Mouse (Mus musculus) testis, adult 2 months (tissue): ENCODE results near the gene Nckap5. TPM values are rescaled to one million over a fixed set of nuclear protein-coding genes. Genes with fewer than 3 reads are reported as not detected.

Experiments
- H3K27ac ChIP-seq: fragments of 200-500 bp; 2 replicates; pipeline ENCODE4 v1.5.1; 2012; ENCODE audit warnings: low read depth, low read length; ENCODE audit not compliant: control insufficient read depth, insufficient read depth
- H3K27me3 ChIP-seq: fragments of 200-500 bp; 2 replicates; pipeline ENCODE4 v1.6.1; 2012; ENCODE audit warnings: mild to moderate bottlenecking, low read length, moderate library complexity; ENCODE audit not compliant: control insufficient read depth, insufficient read depth
- H3K36me3 ChIP-seq: fragments of 200-500 bp; 2 replicates; pipeline ENCODE4 v1.6.1; 2012; ENCODE audit warnings: mild to moderate bottlenecking, low read length; ENCODE audit not compliant: control insufficient read depth, insufficient read depth
- H3K4me1 ChIP-seq: fragments of 200-500 bp; 2 replicates; pipeline ENCODE4 v1.6.1; 2012; ENCODE audit warnings: low read length; ENCODE audit not compliant: control insufficient read depth, insufficient read depth
- H3K4me3 ChIP-seq: fragments of 200-500 bp; 2 replicates; pipeline ENCODE4 v1.5.1; 2012; ENCODE audit warnings: low read depth, mild to moderate bottlenecking, low read length, moderate library complexity, mixed read lengths; ENCODE audit not compliant: control insufficient read depth
- CTCF ChIP-seq: fragments of 200-500 bp; IDR thresholded peaks from 2 replicates; pipeline ENCODE4 v1.5.1; 2012; ENCODE audit warnings: low read depth, mild to moderate bottlenecking, inconsistent platforms, low read length, moderate library complexity; ENCODE audit not compliant: control insufficient read depth, insufficient read depth, insufficient replicate concordance
- POLR2A ChIP-seq: fragments of 200-500 bp; IDR thresholded peaks from 2 replicates; pipeline ENCODE4 v1.6.1; 2012; ENCODE audit warnings: low read depth, mild to moderate bottlenecking, inconsistent platforms, low read length, moderate library complexity; ENCODE audit not compliant: control insufficient read depth
- polyA plus RNA-seq: library from polyadenylated mRNA; depleted of rRNA; stranded (reverse); fragments of >200 nt; gene quantifications from 2 replicates; pipeline ENCODE4 v1.2.3, GENCODE M21; 2012

Gene Nckap5
- polyA plus RNA-seq, 1 experiment: 1.0 TPM

GRCm38 (mm10) chr1:126537223-126537757, 293.3 kb downstream of the Nckap5 start:
- H3K36me3 ChIP-seq: no peaks in the 10 kb centered on the region
- no peaks in the 10 kb centered on the region for H3K27me3 ChIP-seq
- TF ChIP-seq CTCF (no peak), POLR2A (no peak)
- H3K27ac ChIP-seq: no peak overlapping the region
- H3K4me3 ChIP-seq: no peak overlapping the region
- no peaks in the 10 kb centered on the region for H3K4me1 ChIP-seq

GRCm38 (mm10) chr1:126535527-126535926, 295.1 kb downstream of the Nckap5 start:
- Histone ChIP-seq H3K27ac (no peak overlapping the region), H3K4me3 (no peak overlapping the region), H3K36me3 (no peaks in the 10 kb centered on the region), H3K27me3 (no peaks in the 10 kb centered on the region), H3K4me1 (no peaks in the 10 kb centered on the region)
- TF ChIP-seq POLR2A: no peak
- TF ChIP-seq CTCF: no peak

DNA sequence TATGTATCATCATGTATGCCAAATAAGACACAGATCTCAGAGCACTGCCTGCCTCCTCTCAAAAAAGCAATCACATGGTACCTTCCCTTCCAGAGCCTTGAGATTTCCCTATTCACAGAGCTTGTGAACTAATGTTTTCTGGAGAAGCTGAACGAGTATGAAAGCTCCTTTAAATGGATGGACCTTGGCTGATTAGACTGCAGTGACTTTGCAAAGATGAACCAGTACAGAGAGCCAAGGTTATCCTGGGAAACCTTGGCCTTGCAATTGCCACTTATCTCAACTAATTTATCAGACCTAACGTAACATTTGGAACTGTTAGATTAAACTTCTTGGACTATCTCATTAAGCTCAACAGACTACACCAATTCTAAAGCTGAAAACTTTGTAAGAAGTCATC, 296.6 kb downstream of the Nckap5 start:
- no peaks in the 10 kb centered on the region for H3K4me1 ChIP-seq
- H3K4me3 ChIP-seq: no peak overlapping the region
- H3K27ac ChIP-seq: no peak overlapping the region
- H3K27me3 ChIP-seq: no peaks in the 10 kb centered on the region
- TF ChIP-seq CTCF (no peak), POLR2A (no peak)
- no peaks in the 10 kb centered on the region for H3K36me3 ChIP-seq

GRCm38 (mm10) chr1:126528043-126528598, 302.5 kb downstream of the Nckap5 start:
- no peak overlapping the region for H3K27ac ChIP-seq
- TF ChIP-seq CTCF: no peak
- TF ChIP-seq POLR2A: no peak
- H3K4me3 ChIP-seq: no peak overlapping the region
- no peaks in the 10 kb centered on the region for H3K36me3 ChIP-seq
- H3K4me1 ChIP-seq: no peaks in the 10 kb centered on the region
- H3K27me3 ChIP-seq: no peaks in the 10 kb centered on the region

DNA sequence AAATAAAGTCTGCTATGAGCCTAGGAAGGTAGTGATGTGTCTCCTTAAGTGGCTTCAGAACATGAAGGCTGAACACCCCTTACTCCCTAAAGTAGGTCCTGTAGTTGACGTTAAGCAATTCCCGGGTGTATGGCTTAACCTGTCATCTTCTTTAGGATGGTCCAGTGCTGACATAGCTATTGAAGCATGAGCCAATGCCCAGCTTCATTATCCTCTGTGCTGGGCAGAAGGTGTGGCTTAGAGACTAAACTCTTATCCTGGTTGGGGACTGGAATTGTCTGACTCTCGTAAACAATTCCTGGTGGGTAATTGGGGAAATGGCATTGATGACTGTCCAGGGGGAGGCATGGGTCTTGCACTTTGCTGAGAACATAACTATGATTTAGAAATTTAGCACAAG, 312.5 kb downstream of the Nckap5 start:
- Histone ChIP-seq H3K27me3 (no peaks in the 10 kb centered on the region), H3K4me3 (no peak overlapping the region), H3K27ac (no peak overlapping the region), H3K36me3 (no peaks in the 10 kb centered on the region), H3K4me1 (no peaks in the 10 kb centered on the region)
- TF ChIP-seq POLR2A: no peak
- no peak for TF ChIP-seq CTCF

DNA sequence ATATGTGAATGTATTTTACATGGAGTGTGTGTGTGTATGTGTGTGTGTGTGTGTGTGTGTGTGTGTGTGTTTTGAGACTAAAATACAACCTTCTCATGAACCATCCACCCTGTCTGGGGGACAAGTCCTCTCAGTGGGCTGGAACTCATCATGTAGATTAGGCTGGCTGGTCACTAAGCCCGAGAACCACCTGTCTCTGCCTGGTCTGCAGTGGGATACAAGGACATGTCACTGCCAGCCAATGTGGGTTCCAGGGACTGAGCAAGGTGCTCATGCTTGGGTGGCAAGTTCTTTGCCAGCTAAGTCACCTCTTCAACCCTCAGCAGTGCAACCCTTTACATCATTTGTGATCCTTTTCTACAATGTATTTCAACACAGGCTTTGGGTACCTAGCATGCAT, 313.2 kb downstream of the Nckap5 start:
- Histone ChIP-seq H3K4me1 (no peaks in the 10 kb centered on the region), H3K27me3 (no peaks in the 10 kb centered on the region), H3K36me3 (no peaks in the 10 kb centered on the region), H3K27ac (no peak overlapping the region), H3K4me3 (no peak overlapping the region)
- TF ChIP-seq POLR2A (no peak), CTCF (no peak)

GRCm38 (mm10) chr1:126515054-126515756, 315.4 kb downstream of the Nckap5 start:
- TF ChIP-seq POLR2A (no peak), CTCF (no peak)
- Histone ChIP-seq H3K4me3 (no peak overlapping the region), H3K4me1 (no peaks in the 10 kb centered on the region), H3K27me3 (no peaks in the 10 kb centered on the region), H3K36me3 (no peaks in the 10 kb centered on the region), H3K27ac (no peak overlapping the region)
